Mouse (Mus musculus) heart, adult 2 months (tissue): Measurements from ENCODE around the gene Pole. TPM values are rescaled to one million over a fixed set of nuclear protein-coding genes. Genes with fewer than 3 reads are reported as not detected.
A peak's percentile ranks its signal among the peaks of the same experiment; 100 is the strongest.

Experiments
- DNase-seq, 2 experiments: peaks; one replicate each; pipeline ENCODE4 v3.0.0; 2021
- H3K27ac ChIP-seq: fragments of 200-600 bp; 2 replicates; pipeline ENCODE4 v1.8.1; 2022
- H3K27me3 ChIP-seq: fragments of 200-500 bp; 2 replicates; pipeline ENCODE4 v1.6.1; 2012; ENCODE audit warnings: mild to moderate bottlenecking, low read length, inconsistent platforms, mixed read lengths; ENCODE audit not compliant: control insufficient read depth, insufficient read depth
- H3K36me3 ChIP-seq: fragments of 200-500 bp; 2 replicates; pipeline ENCODE4 v1.6.1; 2012; ENCODE audit warnings: low read length, inconsistent platforms; ENCODE audit not compliant: control insufficient read depth, insufficient read depth
- H3K4me1 ChIP-seq: fragments of 200-500 bp; 2 replicates; pipeline ENCODE4 v1.6.1; 2011; ENCODE audit warnings: low read length; ENCODE audit not compliant: control insufficient read depth, insufficient read depth
- H3K4me3 ChIP-seq: fragments of 200-600 bp; 2 replicates; pipeline ENCODE4 v1.8.1; 2022
- H3K79me2 ChIP-seq: fragments of 200-500 bp; replicated peaks from 2 replicates; pipeline ENCODE4 v1.6.1; 2012; ENCODE audit warnings: mild to moderate bottlenecking, inconsistent platforms, low read length, moderate library complexity, mixed read lengths; ENCODE audit not compliant: control insufficient read depth, insufficient read depth
- H3K9ac ChIP-seq: fragments of 200-500 bp; 2 replicates; pipeline ENCODE4 v1.6.1; 2012; ENCODE audit warnings: low read depth, mild to moderate bottlenecking, control low read depth, inconsistent platforms, low read length, mixed read lengths
- CTCF ChIP-seq: fragments of 200-600 bp; IDR thresholded peaks from 2 replicates; pipeline ENCODE4 v1.8.1; 2022; ENCODE audit warnings: antibody characterized with exemption, mild to moderate bottlenecking, moderate library complexity
- EP300 ChIP-seq: fragments of 200-500 bp; IDR thresholded peaks from 2 replicates; pipeline ENCODE4 v1.6.1; 2011; ENCODE audit warnings: low read depth, low read length, control low read depth; ENCODE audit not compliant: insufficient read depth
- POLR2A ChIP-seq: fragments of 200-500 bp; IDR thresholded peaks from 2 replicates; pipeline ENCODE4 v1.6.1; 2011; ENCODE audit warnings: mild to moderate bottlenecking, low read depth, low read length, control low read depth; ENCODE audit not compliant: insufficient read depth
- WGBS: fragments of 180-500 bp; shearing (Covaris S2); methylation state at CpG from one replicate; pipeline ENCODE4 v1.1.7; 2018; 5-methylcytosine and 5-hydroxymethylcytosine counted together
- intact Hi-C: fragments of 180-260 bp; cut with DNase I; formaldehyde crosslinking; loops from one replicate; pipeline ENCODE4 v1.15.1; 2025
- polyA plus RNA-seq: library from polyadenylated mRNA; depleted of rRNA; stranded (reverse); fragments of >200 nt; gene quantifications from 2 replicates; pipeline ENCODE4 v1.2.3, GENCODE M21; 2012; rRNA removed
- total RNA-seq, 2 experiments: library from RNA; stranded (reverse); gene quantifications; 2 replicates each; pipeline ENCODE4 v1.2.3; 2021

The Pole gene
- total and polyA plus RNA-seq, 3 experiments = 1.2 to 2.8 (median 1.7) TPM

GRCm38 (mm10) chr5:110385263-110385662 is 99.2 kb downstream of the Pole start:
- intact Hi-C loops = no loop called here

GRCm38 (mm10) chr5:110386371-110387330 is 100.5 kb downstream of the Pole start:
- peak overlapping the region; percentile 78 for H3K9ac ChIP-seq
- no peaks in the 10 kb centered on the region for H3K79me2 ChIP-seq
- intact Hi-C loops = no loop called here
- H3K27me3 ChIP-seq = no peaks in the 10 kb centered on the region
- H3K4me3 ChIP-seq = peak overlapping the region; percentile 50
- no peaks in the 10 kb centered on the region; the same call in 1 of the 2 replicates for H3K4me1 ChIP-seq
- no peak overlapping the region; the same call in 1 of the 2 replicates for H3K27ac ChIP-seq
- WGBS = 6% methylated on average over 87 of the region's 90 CpGs
- TF ChIP-seq EP300 (no peak), POLR2A (no peak), CTCF (0 out of 2 replicates have a peak, but pooled peaks have one; percentile 5)
- DNase-seq = peak; percentile 79 to 83
- no peaks in the 10 kb centered on the region for H3K36me3 ChIP-seq

More at GRCm38 (mm10) chr5:110385263-110385662, 99.2 kb downstream of the Pole start:
- TF ChIP-seq CTCF (no peak), POLR2A (no peak), EP300 (no peak)
- WGBS = 69% methylated on average over 4 of the region's 4 CpGs
- no peaks in the 10 kb centered on the region for H3K27me3 ChIP-seq
- no peak overlapping the region for H3K9ac ChIP-seq
- DNase-seq = no peak
- H3K4me1 ChIP-seq = no peaks in the 10 kb centered on the region; the same call in 1 of the 2 replicates
- H3K27ac ChIP-seq = no peak overlapping the region
- no peaks in the 10 kb centered on the region for H3K36me3 ChIP-seq
- H3K4me3 ChIP-seq = no peak overlapping the region
- H3K79me2 ChIP-seq = no peaks in the 10 kb centered on the region

Other genes starting within 250 kb of the Pole start
- 1 to 10 TPM in 1 of 2 experiments, under 1 TPM in 1; 0.98 to 3.1 TPM for gene Gm17655, start 213.8 kb upstream of the Pole start, total RNA-seq
- gene Gm17655, start 213.8 kb upstream of the Pole start, polyA plus RNA-seq = 0.12 and 0.53 TPM in 2 replicates
- not detected for gene Gm35315, start 191.9 kb upstream of the Pole start, total RNA-seq
- 0.06 TPM in 1 of 2 replicates, not detected in the other for gene Gm35315, start 191.9 kb upstream of the Pole start, polyA plus RNA-seq
- not detected for gene Plcxd1, start 186.3 kb upstream of the Pole start, total RNA-seq
- gene Plcxd1, start 186.3 kb upstream of the Pole start, polyA plus RNA-seq = 0.06 and 0.64 TPM in 2 replicates
- 10 to 100 TPM; 26.0 to 27.3 TPM for gene Gtpbp6, start 178.1 kb upstream of the Pole start, total RNA-seq
- gene Gtpbp6, start 178.1 kb upstream of the Pole start, polyA plus RNA-seq = 33.5 and 36.6 TPM in 2 replicates
- gene Zfp605, start 176.2 kb upstream of the Pole start, total RNA-seq = 1 to 10 TPM; 2.2 to 3.3 TPM
- 0.68 and 1.2 TPM in 2 replicates for gene Zfp605, start 176.2 kb upstream of the Pole start, polyA plus RNA-seq
- gene Chfr, start 150.5 kb upstream of the Pole start, total RNA-seq = 10 to 100 TPM; 11.3 to 14.5 TPM
- gene Chfr, start 150.5 kb upstream of the Pole start, polyA plus RNA-seq = 16.2 and 21.7 TPM in 2 replicates
- gene Golga3, start 109.6 kb upstream of the Pole start, total RNA-seq = 10 to 100 TPM; 47.2 to 53.6 TPM
- 9.8 and 18.8 TPM in 2 replicates for gene Golga3, start 109.6 kb upstream of the Pole start, polyA plus RNA-seq
- 10 to 100 TPM; 27.5 to 32.7 TPM for gene Ankle2, start 55.3 kb upstream of the Pole start, total RNA-seq
- 6.7 and 10.0 TPM in 2 replicates for gene Ankle2, start 55.3 kb upstream of the Pole start, polyA plus RNA-seq
- gene Pgam5, start 16.4 kb upstream of the Pole start, total RNA-seq = 10 to 100 TPM; 31.3 to 33.6 TPM
- gene Pgam5, start 16.4 kb upstream of the Pole start, polyA plus RNA-seq = 20.9 and 29.3 TPM in 2 replicates
- 100 to 1,000 TPM; 107 to 137 TPM for gene Pxmp2, start 120 bp upstream of the Pole start, total RNA-seq
- 85.0 and 101 TPM in 2 replicates for gene Pxmp2, start 120 bp upstream of the Pole start, polyA plus RNA-seq
- not detected for gene P2rx2, start 56.9 kb downstream of the Pole start, total RNA-seq
- gene P2rx2, start 56.9 kb downstream of the Pole start, polyA plus RNA-seq = 0.12 TPM in 1 of 2 replicates, not detected in the other
- gene Lrcol1, start 58.4 kb downstream of the Pole start, total RNA-seq = not detected
- not detected in 2 replicates for gene Lrcol1, start 58.4 kb downstream of the Pole start, polyA plus RNA-seq
- 10 to 100 TPM; 47.0 to 51.8 TPM for gene Fbrsl1, start 162.2 kb downstream of the Pole start, total RNA-seq
- gene Fbrsl1, start 162.2 kb downstream of the Pole start, polyA plus RNA-seq = 28.1 and 39.3 TPM in 2 replicates